Mouse (Mus musculus): ENCODE results near the gene Slc22a20.
A peak's percentile ranks its signal among the peaks of the same experiment; 100 is the strongest.

The Slc22a20 gene

DNA sequence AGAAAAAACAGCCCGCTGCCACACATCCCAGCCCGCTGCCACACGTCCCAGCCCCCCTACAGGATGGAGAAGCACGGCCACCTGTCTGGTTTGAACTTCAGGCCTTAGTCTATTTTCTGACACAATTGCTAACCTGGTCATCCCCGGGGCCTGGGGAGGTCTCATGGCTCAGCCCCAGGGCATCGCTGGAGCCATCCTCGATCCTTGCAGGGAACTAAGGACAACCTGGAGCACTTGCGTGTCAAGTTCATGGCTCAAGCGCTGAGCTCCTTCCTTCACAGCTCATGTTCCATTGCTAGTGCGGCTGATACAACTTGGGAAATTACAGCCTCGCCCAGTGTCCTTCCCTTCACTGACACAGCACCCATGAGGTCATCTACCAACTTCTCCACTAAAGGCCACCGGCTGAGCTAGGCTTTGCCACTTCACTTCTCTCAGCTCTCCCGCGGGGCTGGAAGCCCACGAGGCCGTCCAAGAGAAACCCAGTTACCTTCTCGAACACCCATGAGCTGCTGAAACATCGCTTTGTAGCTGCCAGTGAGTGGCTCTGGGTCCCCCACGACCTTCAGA is 32.7 kb downstream of the Slc22a20 start:
- no peak for DNase-seq (ENCODE audit: inconsistent ontology term)

DNA sequence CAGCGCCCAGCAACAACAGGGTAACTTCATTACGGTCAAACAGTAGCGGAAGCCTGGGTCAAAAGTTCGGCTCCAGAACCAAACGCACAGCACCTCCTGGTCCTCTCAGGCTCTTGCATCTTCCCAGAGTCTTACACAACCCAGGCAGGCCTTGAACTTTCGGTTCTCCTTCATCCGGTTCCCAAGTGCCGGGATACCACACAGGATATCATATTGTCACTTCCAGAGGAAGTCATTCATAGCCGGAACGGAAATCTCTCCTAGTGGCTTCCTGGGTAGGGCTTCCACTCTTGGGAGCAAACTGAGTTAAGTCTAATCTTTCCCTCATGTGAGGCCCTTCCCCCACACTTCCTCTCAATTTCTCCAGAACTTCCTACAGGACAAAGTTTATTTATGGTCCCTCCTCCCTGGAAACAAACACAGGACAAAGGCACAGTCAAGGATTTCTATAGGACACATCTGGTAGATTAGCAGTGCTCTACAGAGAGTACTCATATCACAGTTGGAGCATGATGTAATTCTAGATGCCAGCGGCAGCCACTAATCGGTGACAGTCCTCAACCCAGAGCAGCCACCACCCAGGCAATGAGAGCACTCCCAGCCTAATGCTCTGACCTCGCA is 33.8 kb downstream of the Slc22a20 start:
- DNase-seq (ENCODE audit: inconsistent ontology term): no peak

DNA sequence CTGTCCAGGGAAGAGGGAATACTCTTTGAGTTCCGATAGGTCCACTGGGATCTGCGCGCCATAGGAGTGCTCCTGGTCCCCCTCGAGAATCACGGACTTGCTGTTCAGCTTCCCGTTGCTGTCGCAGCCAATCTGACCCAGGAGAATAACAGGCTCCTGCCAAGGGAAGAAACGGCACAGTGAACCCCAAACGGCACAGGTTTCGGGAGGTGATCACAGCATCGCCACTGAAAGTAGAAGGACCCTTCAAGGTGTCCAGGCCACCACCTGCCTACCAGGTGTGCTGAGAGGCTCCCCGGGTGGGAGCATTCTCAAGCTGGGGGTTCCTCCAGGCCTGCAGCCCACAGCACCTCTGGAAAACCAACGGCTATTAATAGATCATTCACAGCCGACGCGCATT is 34.3 kb downstream of the Slc22a20 start:
- DNase-seq (ENCODE audit: inconsistent ontology term): no peak

DNA sequence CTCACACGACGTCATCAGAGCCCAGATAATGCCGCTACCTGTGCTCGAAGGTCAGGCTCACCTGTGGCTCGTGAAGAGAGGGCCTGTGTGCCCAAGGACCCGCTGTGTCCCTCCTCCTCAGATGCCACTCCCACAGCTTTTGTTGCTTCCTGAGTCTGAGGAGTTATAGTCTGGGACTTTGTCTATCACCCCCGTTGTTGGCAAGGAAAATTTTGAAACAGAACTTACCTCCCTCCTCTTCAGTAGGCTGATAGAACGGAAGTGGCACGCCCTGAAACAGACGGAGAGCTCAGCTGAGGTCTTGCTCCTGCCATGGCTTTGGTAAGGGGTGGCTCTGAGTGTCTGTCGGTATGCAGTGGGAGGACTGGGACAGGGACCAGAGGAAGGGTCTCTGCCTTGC is 35.7 kb downstream of the Slc22a20 start:
- DNase-seq (ENCODE audit: inconsistent ontology term): no peak

DNA sequence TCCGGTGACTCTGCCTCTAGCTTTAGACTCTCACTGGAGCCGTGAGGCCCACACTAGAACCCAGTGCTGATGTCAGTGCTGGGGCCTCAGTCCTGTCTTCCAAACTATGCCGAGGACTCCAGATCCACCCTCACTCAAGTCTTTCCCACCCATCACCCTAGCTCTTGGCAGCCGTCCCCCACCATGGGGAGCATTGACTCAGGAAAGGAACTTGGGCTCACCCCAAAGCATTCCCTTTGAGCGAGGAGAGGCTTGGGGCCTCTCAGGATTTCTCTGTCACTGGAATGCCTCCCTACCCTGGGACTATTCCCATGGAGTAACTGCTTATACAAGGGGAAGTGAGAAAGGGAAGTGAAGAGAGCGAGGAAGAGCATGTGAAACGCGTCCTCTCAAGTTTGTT is 40.1 kb downstream of the Slc22a20 start:
- DNase-seq (ENCODE audit: inconsistent ontology term): peak; percentile 40

DNA sequence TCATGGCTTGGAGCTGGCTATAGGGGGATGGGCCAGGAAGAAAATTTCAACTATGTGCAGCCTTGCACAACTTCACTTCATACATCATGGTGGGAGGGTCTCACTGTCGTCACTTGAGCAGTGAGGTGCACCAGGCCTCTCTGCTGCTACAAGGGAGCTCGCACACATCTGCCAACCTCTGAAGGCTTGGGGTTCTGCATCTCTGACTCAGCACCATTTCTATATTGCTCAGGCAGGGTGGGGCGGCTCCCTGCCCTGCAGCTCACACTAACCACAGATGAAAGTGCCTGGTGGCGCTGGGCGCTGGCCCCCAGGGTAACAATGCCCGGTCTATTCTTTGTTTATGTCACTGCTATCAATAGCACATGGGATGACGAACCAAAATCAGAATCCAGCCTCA is 40.9 kb downstream of the Slc22a20 start:
- no peak for DNase-seq (ENCODE audit: inconsistent ontology term)

DNA sequence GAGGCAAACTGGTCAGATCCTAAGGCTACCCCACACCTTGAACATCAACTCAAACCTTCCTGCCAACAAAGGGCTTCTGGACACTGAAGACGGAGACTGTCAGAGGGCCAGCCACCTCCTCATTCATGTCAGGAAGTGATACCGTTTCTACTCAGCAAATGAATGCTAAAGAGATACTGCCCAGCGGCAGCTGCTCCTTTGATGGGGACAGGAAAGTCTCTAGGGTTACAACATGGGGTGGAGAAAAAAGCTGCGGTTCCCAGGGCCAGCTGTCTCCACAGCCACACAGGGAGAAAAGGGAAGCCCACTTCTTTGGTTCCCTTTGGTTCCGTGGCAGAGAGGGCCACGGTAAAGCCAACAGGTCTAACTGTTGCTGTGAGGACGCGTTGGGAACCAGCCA is 41.8 kb downstream of the Slc22a20 start:
- no peak for DNase-seq (ENCODE audit: inconsistent ontology term)

DNA sequence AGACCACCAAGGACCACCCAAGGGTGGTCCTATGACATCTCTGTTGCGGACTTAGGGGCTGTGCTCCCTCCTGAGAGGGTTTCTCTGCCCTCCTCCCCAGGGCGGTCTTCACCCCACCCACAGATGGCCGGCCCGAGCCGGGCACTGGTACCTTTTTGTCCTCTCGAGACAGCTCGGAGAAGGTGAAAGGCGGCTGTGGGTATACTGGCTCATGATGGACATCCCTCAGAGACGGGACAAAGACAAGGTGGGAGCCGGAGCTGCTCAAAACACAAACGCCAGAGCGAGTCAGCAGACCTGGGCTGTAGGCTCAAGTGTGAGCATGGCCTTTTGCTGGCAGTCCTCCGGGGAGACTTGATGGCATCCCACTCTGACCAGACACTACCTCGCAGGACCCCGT is 42.5 kb downstream of the Slc22a20 start:
- DNase-seq (ENCODE audit: inconsistent ontology term): no peak

DNA sequence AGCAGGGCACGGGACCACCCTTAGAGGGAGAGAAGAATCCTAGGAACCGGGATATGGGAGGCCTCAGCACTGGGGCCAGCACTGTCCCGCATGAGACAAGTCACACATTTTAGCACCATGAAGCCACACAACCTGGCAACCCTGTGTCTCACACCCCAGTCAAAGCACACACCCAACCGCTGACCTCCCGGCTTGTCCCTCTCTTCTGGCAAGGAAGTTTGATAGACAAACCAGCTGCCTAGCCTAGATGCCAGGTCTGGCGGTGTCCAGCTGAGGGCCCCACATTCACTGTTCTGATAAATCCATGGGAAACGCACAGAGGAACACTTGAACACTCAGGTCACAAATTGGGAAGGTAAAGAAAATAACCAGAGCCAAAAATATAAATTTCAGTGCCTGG is 43.4 kb downstream of the Slc22a20 start:
- DNase-seq (ENCODE audit: inconsistent ontology term): no peak

DNA sequence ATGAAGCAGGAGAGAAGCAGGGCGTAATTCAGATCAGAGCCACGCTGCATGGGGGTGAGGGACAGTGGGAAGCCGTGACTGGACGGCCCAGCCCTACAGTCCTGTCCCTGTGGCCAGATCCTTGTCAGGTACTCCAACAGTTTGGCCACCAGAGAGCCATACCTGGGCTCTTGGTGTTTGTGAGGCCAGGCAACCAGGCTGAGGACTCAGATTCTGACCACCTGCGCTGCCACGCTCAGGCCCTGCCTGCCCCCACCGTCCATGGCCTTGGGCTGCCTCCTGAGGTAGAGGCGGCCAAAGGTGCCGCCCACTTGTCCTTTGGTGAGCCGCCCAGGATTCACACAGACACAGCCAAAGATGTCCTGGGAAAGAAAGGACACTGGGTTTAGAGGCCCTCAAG is 45.3 kb downstream of the Slc22a20 start:
- no peak for DNase-seq (ENCODE audit: inconsistent ontology term)

DNA sequence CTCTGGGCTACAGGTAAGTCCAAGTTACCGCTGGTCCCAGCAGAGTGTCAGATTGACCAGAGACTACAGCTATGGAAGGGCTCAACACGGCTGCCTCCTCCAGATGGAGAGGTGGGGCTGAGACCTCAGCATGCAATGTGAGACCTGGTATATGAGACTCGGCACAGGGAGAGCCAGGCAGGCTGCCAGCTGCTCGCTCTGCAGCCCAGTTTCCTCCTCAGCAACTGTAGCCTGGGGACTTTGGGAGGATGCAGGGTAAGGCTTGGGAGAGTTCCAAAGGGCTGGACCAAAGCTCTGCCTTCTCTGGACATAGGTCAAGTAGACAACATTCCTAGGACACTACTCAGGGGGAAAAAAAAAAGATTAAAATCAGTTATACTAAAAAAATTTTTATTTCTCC is 45.8 kb downstream of the Slc22a20 start:
- peak; percentile 74 for DNase-seq (ENCODE audit: inconsistent ontology term)

DNA sequence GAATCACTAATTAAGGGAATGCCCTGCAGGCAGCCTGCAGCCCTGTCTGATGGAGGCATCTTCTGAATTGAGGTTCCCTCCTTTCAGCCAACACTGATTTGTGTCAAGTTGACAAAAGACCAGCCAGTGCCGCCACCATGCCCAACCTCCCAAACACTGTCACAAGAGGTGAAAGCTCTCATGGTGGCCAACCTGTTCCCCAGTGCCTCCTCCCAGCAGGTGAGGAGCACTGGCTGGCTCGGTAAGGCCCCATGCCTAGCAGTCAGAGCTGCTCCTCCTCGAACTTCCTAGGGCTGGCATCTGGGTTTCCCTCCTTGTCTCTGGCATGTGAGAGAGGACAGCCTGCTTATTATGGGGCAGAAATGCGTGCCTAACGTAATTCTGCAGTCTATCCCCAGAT is 46.2 kb downstream of the Slc22a20 start:
- DNase-seq (ENCODE audit: inconsistent ontology term): no peak

DNA sequence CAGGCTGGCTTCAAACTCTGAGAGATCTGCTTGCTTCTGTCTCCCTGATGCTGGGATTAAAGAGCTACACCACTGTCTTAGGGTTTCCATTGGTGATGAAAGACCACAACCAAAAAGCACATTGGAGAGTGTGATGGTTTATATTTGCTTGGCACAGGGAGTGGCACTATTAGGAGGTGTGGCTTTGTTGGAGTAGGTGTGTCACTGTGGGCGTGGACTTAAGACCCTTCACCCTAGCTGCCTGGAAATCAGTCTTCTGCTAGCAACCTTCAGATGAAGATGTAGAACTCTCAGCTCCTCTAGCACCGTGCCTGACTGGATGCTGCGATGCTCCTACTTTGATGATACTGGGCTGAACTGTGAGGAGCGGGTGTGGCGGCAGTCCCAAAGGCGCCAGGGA is 47.4 kb downstream of the Slc22a20 start:
- no peak for DNase-seq (ENCODE audit: inconsistent ontology term)

DNA sequence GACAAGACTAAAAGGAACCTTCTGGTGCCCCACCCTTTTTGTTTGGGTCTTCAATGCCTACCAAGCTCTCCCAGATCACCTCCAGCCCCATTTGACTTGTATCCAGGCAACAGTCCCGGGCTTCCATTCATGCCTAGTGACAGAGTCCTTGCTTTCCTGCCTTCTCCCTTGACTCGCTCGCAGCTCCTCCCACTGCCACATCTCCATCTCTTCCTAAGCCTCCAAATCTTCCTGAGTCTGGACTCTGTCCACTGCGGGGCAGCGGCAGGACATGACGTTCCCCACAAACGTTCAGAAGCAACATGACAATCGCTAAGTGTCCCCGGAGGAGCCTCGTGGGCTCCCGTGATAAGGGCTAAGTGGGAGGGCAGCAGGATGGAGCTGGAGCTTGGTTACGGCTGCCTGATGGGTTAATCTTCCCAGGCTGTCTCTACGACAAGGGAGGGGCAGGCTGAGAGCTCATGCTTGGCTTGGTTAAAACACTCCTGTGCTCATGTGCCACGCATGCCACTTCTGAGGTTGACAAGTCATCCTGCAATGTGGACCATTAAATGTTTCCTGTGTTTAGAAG is 48.0 kb downstream of the Slc22a20 start:
- no peak for DNase-seq (ENCODE audit: inconsistent ontology term)

DNA sequence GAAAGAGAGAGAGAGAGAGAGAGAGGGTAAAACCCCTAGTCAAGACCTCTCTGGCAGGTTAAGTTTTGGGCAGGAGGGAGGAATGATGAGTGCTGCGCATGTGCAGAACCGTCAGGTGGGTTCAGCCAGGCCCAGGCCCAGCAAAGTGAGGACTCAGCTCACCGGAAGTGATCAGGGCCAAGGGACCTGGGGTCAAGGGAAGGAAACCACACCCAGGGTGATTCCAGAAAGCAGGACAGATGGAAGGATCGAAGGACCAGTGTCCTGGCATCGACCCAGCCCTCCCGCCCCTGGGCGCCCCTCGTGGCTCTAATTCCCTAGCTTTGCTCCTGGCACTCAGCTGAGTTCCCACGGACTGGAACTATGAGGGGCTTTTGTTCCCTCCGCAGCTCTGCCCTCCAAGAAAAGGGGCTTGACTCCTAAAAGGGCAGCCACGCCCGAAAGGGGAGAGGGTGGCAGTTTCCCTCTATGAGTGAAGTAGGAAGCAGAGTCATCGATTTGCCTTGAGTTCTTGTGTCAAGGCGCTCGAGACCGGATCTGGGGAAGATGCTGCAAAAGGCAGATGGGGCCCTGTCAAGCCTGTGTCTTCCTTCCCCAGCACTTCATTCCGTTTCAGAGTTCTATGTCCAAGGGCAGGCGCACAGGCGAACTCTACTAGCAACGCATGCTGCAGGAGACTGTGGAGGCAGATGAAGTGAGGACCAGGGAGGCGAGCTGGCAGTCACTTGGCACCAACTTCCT is 48.7 kb downstream of the Slc22a20 start:
- DNase-seq (ENCODE audit: inconsistent ontology term): no peak

DNA sequence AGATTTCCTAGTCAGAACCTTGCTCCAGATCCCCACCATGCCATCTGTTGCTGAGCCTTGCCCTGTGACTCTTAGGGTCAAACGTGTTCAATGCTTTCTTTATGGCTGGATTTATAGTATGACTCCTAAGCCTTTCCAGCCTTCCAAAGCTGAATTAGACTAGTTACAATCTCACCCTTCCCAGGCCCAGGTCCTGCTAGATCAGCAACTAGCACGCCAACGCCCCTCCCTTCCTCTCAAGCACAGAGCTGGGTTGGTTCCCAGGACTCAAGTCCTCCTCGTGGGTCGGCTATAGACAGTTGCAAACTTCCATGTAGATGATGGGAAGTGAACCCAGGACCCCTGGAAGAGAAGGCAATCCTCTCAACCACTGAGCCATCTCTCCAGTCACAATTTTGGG is 50.3 kb downstream of the Slc22a20 start:
- DNase-seq (ENCODE audit: inconsistent ontology term): no peak

DNA sequence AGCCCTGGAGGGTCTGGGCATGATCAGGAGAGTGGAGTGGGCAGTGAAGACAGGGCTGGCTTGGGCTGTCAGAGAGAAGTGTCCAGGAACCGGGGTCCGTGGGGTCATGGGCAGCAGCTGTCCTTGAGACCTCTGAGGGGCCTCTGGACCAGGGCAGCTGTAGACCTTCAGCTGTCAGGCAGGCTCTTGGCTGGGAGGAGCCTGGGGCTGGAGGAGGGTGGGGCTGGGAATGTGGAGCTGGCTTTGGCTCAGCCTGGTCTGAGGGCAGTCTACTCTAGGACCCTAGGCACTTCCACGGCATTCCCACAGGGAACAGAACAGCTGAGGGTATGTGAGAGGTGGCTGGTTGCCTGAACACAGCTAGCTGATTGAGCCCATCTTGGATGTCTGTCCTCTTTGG is 50.7 kb downstream of the Slc22a20 start:
- no peak for DNase-seq (ENCODE audit: inconsistent ontology term)

DNA sequence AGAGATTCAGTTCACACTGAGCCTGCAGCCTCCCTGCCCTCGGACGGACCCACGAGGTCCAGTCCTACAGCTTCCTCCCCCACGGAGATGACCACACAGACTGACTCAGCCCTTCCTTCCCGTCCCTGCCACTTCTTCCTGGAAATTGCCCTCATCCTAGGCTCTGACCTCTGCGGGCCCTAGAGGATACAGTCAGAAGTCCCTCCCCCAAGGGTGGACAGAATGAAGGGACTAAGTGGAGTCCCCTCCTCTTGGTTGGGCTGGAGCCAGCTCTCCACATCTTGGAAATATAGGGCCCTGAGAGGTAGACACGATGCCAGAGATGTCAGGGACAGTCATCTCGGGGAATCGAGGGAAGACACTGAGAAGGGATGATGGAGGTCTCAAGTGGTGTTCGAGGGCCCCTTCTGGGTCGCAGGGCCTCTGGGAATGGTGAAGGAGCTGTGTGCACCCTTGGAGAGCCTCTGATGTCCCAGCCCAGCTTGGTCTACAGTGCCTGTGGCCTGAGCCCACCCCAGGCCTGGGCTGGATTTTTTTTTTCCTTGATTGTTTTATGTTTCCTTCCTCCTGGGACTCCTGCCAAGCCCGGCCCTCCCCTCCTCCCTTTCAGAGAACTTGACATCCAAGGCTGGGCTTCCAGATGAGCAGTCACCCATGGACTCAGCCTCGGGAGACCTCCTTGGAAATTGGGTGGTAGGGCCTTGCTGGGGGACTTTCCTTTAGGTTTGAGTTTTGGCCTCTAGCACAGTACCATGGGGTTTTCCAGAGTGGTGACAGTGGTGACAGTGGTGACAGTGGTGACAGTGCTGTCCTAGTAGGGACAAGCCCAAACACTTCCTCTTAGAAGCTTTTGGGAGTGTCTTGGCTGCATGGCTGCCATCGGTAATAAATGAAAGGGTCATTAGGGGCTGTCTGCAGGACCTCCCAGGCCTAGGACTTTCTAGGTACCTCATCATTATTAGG is 56.0 kb downstream of the Slc22a20 start:
- DNase-seq (ENCODE audit: inconsistent ontology term): peak; percentile 16

DNA sequence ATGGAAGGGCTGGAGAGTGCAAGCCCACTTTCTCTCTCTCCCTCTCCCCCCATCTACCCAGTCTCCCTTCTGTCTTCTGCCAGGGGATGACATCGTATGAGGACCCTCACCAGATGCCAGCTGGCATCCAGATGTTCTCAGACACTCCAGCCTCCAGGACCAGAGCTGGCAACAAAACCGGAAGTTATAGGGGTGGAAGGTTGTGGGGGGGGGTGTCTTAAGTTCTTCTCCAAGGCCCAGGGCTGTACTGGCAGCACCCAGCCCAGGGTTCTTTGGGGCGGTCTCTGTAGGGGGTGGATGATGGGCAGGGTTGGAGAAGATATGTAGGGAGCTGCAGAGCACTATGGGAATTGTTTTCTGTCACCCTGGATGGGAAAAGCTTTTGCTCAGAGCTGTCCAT is 57.4 kb downstream of the Slc22a20 start:
- no peak for DNase-seq (ENCODE audit: inconsistent ontology term)

DNA sequence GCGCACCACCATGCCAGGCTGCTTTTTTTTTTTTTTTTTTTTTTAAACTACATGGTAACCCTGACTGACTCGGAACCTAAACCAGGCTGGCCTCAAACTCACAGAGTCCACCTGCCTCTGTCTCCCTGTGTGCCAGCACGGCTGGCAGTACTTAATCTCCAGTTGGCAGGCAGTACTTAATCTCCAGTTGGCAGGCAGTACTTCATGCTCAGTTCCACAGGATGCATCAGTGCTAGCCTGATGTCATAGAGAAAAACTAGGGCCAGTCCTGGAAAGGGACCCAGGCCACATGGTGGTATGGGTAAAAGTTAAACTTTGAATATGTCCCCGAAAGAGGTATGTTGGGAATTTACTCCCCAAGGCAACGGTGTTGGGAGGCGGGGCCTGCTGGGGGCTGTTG is 57.8 kb downstream of the Slc22a20 start:
- no peak for DNase-seq (ENCODE audit: inconsistent ontology term)

DNA sequence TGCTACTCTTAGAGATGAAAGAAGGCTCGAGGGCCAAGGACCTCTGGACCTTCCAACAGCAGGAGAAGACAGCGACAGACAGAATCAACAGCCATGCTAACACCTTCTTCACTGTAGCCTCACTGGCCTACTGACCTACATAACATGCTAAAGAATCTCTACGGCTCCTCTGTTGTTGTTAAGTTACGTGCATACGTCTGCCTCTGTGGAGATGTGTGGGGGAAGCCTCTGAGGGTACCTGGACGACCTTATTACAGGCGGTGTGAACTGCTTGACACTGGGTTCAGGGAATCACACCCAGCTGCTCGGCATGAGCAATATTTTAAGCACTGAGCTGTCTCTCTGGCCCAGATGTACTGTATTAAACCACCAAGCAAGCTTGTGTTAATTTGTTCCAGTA is 58.4 kb downstream of the Slc22a20 start:
- DNase-seq (ENCODE audit: inconsistent ontology term): no peak

DNA sequence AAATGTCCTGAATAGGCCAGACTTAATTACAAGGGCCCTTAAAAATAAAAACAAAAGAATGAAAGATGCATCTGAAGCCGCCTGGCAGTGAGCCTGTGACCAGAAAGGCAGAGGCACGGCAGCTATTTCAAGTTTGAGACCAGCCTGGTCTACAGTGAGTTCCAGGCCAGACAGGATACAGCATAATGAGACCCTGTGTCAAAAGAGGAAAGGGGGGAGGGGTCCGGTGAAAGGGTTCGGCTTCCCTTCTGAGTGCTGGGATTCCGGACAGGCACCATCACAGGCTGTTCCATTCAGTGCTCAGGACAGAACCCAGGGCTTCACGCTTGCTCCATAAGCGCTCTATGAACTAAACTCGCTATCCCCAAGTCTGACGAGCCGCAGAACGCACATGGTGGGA is 58.9 kb downstream of the Slc22a20 start:
- DNase-seq (ENCODE audit: inconsistent ontology term): no peak

All from Muller cell, postnatal 12 days (primary cell).